8 mouse cellular contexts compared by ENCODE assay signal in the genomic region with DNA sequence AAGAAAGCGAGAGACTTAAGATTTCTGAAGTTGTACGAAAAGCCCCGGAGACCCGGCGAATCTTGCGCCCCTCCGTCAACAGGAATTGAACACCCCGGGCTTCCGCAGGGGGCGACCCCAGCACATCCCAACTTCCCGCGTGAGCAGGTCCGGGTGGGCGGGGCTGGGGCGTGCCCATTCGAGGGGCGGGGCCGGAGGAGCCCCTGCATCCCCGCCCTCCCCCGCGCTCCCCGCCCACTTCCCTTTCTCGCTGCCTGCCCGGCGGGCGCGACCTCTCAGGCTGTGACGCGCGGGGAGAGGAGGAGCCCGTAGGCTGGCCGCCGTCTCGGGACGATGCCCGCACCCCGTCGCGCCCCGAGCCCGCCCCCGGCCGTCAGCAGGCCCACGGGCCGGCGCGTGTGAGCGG.
DNase-seq lines count a peak whose midpoint lies in the region; ATAC-seq and TF ChIP-seq lines count a peak whose summit lies in the region.

No protein-coding gene starts in this region.

- DNase-seq in MN1 (ENCODE audit: low spot score): peak; percentile 74
- DNase-seq in cerebellum, adult 2 months: peak; percentile 57 to 69
- peak; percentile 85 for DNase-seq in forebrain, postnatal 0 days
- peak; percentile 82 for DNase-seq in layer of hippocampus, adult 9-11 months
- DNase-seq in ovary, adult 18-20 months (ENCODE audit: low spot score): peak; percentile 90
- peak; percentile 96 for DNase-seq in thymus, postnatal 0 days (ENCODE audit: low spot score)

- no peaks in the 10 kb centered on the region for H3K36me3 ChIP-seq in forebrain, postnatal 0 days (ENCODE audit: insufficient read depth)
- no peaks in the 10 kb centered on the region for H3K36me3 ChIP-seq in lung, embryonic 16.5 days (ENCODE audit: control insufficient read depth, insufficient read depth, low read length)

- no peaks in the 10 kb centered on the region for H3K27me3 ChIP-seq in cerebellum, adult 2 months (ENCODE audit: control insufficient read depth, insufficient read depth, low read length)
- no peaks in the 10 kb centered on the region for H3K27me3 ChIP-seq in forebrain, postnatal 0 days (ENCODE audit: insufficient read depth, low read length)
- no peaks in the 10 kb centered on the region for H3K27me3 ChIP-seq in lung, embryonic 16.5 days (ENCODE audit: control insufficient read depth, insufficient read depth, low read depth, low read length)

- peak overlapping the region; percentile 97 for H3K4me2 ChIP-seq in forebrain, postnatal 0 days (ENCODE audit: low read depth)
- peak overlapping the region; percentile 91 for H3K4me2 ChIP-seq in lung, embryonic 16.5 days (ENCODE audit: low read depth, low read length)

- H3K4me3 ChIP-seq in cerebellum, adult 2 months (replicated peaks; ENCODE audit: insufficient read depth, low read depth, low read length): peak overlapping the region; percentile 49
- H3K4me3 ChIP-seq in forebrain, postnatal 0 days (ENCODE audit: low read depth, low read length): peak overlapping the region; percentile 72
- peak overlapping the region; percentile 75 for H3K4me3 ChIP-seq in lung, embryonic 16.5 days (ENCODE audit: low read length)

- no peak overlapping the region for H3K27ac ChIP-seq in cerebellum, adult 2 months (ENCODE audit: insufficient read depth, low read length)
- peak overlapping the region; percentile 29; the same call in 1 of the 2 replicates for H3K27ac ChIP-seq in forebrain, postnatal 0 days (ENCODE audit: low read depth, low read length)
- peak overlapping the region; percentile 61 for H3K27ac ChIP-seq in lung, embryonic 16.5 days (ENCODE audit: low read length)

- no peak for TF ChIP-seq POLR2A in cerebellum, adult 2 months (IDR thresholded peaks at IDR 0.05; ENCODE audit: borderline replicate concordance, insufficient read depth, low read length)

- 2% methylated on average over 39 of the region's 48 CpGs for WGBS in cerebellum, adult 2 months
- WGBS in forebrain, postnatal 0 days: under 1% methylated on average over 34 of the region's 48 CpGs
- 0% methylated on average over 25 of the region's 48 CpGs for whole genome bisulfite sequencing in lung, embryonic 16.5 days

- peak; percentile 95 for ATAC-seq in forebrain, postnatal 0 days
- ATAC-seq in hematopoietic stem cell, adult 5-6 weeks (replicated peaks in 1 of 2; ENCODE audit: insufficient read depth in 1 of 2, low FRiP score in 2 of 2, low TSS enrichment in 1 of 2, low read depth in 1 of 2, poor library complexity in 2 of 2, severe bottlenecking in 2 of 2): peak; percentile 86 to 95
- ATAC-seq in lung, embryonic 16.5 days (ENCODE audit: low read depth): peak; percentile 98

- H3K9ac ChIP-seq in forebrain, postnatal 0 days: peak overlapping the region; percentile 62
- H3K9ac ChIP-seq in lung, embryonic 16.5 days (ENCODE audit: low read length): peak overlapping the region; percentile 80

- no peaks in the 10 kb centered on the region for H3K4me1 ChIP-seq in cerebellum, adult 2 months (ENCODE audit: control insufficient read depth, insufficient read depth, low read length)
- H3K4me1 ChIP-seq in forebrain, postnatal 0 days (ENCODE audit: insufficient read depth): 0 out of 2 replicates have a peak, but pooled peaks cover 4% of the 10 kb centered on the region
- peaks cover 22% of the 10 kb centered on the region for H3K4me1 ChIP-seq in lung, embryonic 16.5 days (replicated peaks; ENCODE audit: control insufficient read depth, insufficient read depth, low read length)

- no peaks in the 10 kb centered on the region for H3K9me3 ChIP-seq in forebrain, postnatal 0 days (ENCODE audit: low read length)
- H3K9me3 ChIP-seq in lung, embryonic 16.5 days (ENCODE audit: control insufficient read depth, low read length): no peaks in the 10 kb centered on the region

- no peak for TF ChIP-seq CTCF in cerebellum, adult 2 months (IDR thresholded peaks at IDR 0.05; ENCODE audit: borderline replicate concordance, insufficient read depth, low read depth, low read length)
- TF ChIP-seq CTCF in forebrain, postnatal 0 days (IDR thresholded peaks at IDR 0.05; ENCODE audit: low read depth): no peak; the same call in 1 of the 2 replicates
